Mouse (Mus musculus) 3134 (cell line): ENCODE measurements around the gene Mesp1.
"Not testable (repeated sequence)": the region's sequence is repeated elsewhere in the genome, so short reads cannot be mapped to it uniquely, and the experiment has no call there.

Experiments used
- DNase-seq: peaks from one replicate; pipeline ENCODE4 v3.0.0-alpha.2; 2011; ENCODE audit warnings: low spot score; ENCODE audit not compliant: insufficient read length; ENCODE audit errors: extremely low read depth

Mesp1 gene

DNA sequence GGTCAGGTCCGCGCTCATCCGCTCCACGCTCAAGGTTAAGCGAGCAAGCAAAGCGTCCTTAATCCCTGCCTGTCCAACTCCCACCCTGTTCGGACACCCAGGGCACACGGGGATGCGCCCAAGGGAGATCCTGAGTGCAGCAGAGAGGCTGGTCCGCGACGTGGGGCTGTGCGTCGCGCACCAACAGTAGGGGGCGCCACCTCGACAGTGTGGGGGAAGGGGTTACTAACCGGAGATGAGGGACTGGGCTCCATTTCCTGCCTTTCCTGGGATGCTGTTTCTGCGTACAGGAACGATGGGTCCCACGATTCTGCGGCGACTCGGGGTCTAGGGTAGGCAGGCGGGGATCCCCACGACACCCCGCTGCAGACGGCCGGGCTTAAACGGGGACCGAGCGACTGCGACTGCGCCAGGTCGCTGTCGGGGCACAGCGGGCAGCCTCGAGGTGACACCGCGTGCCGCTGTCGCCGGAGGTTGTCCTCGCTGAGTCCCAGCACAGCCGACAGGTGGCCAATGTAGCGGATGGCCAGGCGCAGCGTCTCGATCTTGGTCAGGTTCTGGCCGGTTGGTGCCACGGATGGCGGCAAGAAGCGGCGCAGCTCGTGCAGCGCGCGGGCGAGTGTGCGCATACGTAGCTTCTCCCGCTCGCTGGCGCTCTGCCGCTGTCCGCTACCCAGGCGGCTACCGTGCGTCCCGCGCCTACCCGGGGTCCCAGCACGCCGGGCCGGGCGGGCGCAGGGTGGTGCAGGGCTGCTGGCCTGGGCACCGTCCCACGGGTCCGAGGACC lies 760 bp downstream of the Mesp1 start:
- DNase-seq = no peak

DNA sequence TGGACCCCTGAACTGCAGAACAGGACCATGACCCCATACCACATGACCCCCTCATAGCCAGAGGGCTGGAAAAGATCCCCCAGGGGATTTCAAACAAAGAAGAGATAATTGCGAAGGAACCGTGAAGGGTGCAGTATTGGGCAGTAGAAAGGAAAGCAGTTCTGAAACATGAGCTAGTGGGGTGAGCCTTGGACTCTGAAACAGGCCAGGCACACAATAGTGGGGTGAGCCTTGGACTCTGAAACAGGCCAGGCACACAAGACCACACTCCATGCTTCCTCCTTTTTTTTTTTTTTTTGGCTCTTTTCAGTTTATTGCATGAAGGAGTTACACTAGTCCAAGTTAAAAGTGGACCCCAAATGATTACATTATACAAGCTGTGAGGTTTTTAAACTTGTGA lies 3.8 kb downstream of the Mesp1 start:
- not testable (repeated sequence) for DNase-seq

- no peak for DNase-seq
These were observed 7.3 kb downstream of the Mesp1 start for GRCm38 (mm10) chr7:79786295-79786694.

DNA sequence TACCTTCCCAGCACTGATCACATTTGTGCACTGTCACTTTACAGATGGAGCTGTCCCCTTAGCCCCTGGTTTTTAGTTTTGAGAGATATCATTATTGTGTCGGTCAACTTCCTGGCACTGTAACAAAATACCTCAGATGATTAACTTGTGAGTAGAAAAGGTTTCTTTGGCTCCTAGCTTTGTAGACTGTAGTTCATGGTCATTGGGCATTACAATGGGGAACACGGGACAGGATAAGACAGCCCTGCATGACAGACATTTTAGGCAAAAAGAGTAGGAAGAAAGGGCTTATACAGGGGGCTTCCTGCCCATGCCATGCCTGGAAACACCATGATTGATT lies 11.1 kb downstream of the Mesp1 start:
- DNase-seq = no peak

DNA sequence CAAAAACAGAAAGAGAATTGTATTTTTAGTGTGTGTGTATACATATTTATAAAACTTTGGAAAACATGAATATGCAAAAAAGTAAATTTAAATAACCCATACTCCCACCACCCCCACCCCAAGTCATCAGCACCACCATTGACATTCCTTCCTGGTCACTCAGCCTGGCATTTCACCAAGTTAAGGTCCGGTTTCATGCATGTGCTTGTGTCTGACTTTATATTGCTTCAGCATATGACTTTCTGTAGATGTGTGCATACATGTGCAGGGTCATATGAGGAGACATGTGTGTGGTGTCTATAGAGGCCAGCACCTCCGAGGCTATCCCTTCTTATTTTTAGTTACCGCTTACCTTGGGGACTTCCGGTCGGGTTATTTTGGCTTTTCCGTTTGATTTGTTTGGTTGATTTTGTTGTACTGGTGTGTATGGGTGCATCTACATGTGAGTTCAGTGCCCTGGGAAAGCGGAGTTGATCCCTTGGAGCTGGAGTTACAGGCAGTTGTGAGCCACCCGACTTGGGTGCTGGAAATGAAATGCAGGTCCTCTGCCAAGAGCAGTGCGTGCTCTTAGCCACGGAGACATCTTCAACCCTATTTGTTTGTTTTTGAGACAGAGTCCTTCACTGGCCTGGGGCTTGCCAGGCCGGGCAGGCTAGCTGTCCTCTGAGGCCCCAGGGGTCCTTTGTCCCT lies 11.6 kb downstream of the Mesp1 start:
- DNase-seq = peak; percentile 42

- DNase-seq = peak; percentile 71
These were observed 12.7 kb downstream of the Mesp1 start for GRCm38 (mm10) chr7:79780647-79781626.

GRCm38 (mm10) chr7:79771561-79772512 lies 21.8 kb downstream of the Mesp1 start:
- DNase-seq = no peak

GRCm38 (mm10) chr7:79769664-79770063 lies 23.9 kb downstream of the Mesp1 start:
- DNase-seq = no peak

DNA sequence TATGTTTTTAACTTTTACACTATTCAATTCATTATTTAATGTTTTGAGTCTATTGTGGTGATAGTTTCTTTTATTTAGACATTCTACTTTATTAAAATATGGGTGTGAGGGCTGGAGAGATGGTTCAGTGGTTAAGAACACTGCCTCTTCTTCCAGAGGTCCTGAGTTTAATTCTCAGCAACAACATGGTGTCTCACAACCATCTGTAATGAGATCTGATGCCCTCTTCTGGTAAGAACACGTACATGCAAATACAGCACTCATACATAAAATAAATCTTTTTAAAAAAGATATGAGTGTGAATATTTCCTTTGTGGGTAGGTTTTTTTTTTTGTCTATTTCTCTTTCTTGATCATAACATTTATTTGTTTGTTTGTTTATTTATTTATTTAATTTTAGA lies 27.6 kb downstream of the Mesp1 start:
- no peak for DNase-seq

GRCm38 (mm10) chr7:79762106-79762505 lies 31.5 kb downstream of the Mesp1 start:
- no peak for DNase-seq

- DNase-seq = no peak
These were observed 32.3 kb downstream of the Mesp1 start for GRCm38 (mm10) chr7:79761124-79761876.

DNA sequence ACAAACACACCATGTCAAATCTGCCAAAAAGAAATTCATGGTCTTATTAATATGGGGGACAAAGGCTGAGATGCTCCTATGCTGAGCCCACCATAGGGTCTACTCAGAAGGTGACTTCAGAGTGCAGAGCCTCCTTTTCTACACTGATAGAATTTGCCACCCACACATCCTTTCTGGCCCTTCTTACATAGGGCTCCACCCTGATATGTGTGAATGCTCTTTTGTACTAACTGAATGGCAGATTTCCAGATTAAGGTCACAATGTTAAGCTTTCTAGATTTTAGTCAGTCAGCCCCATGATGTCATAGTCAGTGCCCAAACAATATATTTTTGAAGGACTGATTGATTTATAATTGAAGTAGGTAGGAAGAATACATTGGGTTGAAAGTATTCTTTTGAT lies 33.8 kb downstream of the Mesp1 start:
- DNase-seq = no peak

DNA sequence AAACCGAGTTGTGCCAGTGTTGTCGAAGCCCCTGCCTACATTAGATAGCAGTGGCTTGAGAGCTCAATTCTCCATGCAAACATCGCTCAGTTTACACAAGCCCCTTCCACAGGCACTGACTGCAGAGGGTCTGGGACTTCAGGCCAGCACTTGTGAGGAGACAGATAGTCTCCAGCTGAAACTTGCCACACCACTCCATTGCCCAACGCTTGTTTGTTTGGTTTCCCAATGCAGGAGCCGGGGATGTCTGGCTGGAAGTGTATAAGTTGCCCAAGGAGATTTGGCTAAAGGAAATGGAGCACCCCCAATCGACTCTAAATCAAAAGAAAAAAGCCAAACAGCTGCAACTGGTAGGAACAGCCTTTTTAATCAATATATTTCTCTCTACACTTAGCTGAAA lies 35.4 kb downstream of the Mesp1 start:
- no peak for DNase-seq

DNA sequence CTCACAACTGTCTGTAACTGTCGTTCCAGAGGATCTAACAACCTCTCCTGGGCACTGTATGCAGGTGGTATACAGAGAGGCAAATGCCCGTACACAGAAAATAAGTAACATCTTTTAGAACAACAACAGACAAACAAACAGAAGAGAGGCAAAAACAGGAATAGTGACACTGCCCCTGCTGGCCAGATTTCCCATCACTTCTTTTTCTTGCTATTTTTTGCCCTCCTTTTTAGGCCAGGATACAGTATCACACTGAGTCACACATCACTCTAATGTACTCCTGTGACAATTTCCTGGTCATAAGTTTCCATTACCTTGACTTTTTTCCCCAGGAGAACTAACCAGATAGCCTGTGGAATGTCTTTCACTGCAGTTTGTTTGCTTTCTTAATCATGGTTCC lies 37.3 kb downstream of the Mesp1 start:
- no peak for DNase-seq

GRCm38 (mm10) chr7:79749511-79749910 lies 44.1 kb downstream of the Mesp1 start:
- DNase-seq = no peak

DNA sequence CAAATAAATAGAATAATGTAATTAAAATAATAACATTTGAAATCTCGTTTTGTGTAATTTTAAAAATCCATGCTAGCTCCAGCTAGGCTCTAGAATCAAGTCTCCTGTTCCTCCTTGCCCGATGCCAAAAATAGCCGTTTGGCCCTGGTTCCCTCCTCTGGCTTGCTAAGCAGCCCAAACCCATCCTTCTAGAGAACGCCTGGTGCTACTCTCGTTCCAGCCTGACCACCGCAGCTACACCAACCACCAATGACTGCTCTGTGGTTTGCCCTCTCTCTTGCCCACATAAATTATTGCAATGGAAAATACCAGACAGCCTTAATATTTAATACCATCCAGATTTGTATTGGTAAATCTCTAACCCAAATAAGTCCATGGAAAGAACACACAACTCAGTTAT lies 45.9 kb downstream of the Mesp1 start:
- no peak for DNase-seq

DNA sequence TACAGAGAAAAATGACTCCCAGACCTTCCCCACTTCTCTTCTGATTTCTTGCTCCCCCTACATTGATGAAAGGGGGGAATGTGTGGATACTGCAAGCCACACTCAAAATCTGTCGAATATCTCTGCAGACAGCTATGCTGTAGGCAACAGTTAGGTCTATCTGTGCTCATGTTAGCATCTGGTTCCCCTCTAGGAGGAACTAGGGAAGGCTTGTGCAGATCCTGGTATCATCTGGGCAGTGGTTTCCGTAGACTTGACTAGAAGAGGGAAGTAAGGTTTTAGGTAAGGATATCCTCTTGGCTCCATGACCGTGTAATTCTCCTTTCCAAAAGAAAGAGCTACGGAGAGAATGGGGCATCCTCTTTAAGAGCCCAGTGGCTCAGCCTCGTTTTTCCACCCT lies 49.0 kb downstream of the Mesp1 start:
- DNase-seq = no peak

- no peak for DNase-seq
These were observed 49.5 kb downstream of the Mesp1 start for GRCm38 (mm10) chr7:79744051-79744450.
